Mouse (Mus musculus): Measurements from ENCODE around the gene Gm17349. TPM values are rescaled to one million over a fixed set of nuclear protein-coding genes. Genes with fewer than 3 reads are reported as not detected.
A peak's percentile ranks its signal among the peaks of the same experiment; 100 is the strongest.

Gene Gm17349
- total and polyA plus RNA-seq, 2 experiments from 2014 or later, result not detected

DNA sequence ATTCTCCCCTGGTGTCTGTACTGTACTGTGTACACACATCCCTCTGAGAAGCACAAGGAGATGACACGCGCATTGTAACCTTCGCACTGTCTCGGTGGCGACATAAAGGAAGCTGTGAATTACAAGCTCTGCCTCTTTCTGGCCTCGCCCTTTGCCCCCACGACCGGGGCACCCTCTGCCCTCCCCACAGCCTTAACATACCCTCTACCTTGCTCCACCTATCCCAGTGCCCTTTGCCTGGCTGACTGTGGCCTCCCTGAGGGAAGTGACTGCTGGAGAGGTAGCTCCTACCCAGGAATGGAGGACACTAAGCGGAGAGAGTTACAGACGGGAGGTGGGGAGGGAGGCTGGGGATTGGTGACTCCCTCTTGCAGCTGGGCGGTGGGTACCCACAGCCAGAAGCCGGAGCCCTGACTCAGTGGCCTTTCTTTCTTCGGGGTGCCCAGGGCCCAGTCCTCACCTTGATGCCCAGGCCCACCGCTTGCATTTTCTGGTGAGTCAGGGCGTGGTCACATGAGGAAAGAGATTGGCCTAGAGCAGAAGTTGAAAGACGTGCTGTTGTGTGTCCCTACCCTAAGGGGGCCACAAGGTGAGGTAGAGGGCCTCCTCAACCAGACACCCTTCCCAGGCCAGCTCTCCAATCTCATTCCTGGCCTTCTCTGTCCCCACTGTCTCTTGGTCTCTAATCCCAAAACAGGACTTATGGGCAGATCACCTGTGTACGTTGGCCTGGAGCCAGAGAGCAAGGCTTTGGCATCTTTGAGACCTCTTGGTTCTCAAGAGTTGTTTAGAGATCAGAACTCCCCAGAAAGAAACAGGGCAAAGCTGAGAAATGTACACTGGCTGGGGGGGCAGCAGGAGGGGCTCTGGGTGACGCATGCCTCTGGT, 4.8 kb downstream of the Gm17349 start:
- Histone ChIP-seq H3K9ac (replicated peaks; ENCODE audit: low read length, poor library complexity, severe bottlenecking) (no peak overlapping the region), H3K36me3 (ENCODE audit: insufficient read depth, low read length) (peaks cover 40% of the 10 kb centered on the region), H3K27ac (ENCODE audit: low read depth, low read length) (0 out of 2 replicates have a peak overlapping the region, but pooled peaks have one; percentile 96), H3K9me3 (ENCODE audit: low read length) (no peaks in the 10 kb centered on the region), H3K4me1 (ENCODE audit: insufficient read depth, low read length) (peaks cover 15% of the 10 kb centered on the region), H3K4me3 (ENCODE audit: low read depth, low read length) (no peak overlapping the region), H3K27me3 (ENCODE audit: insufficient read depth, low read length) (no peaks in the 10 kb centered on the region), H3K4me2 (ENCODE audit: low read depth, low read length, poor library complexity, severe bottlenecking) (no peak overlapping the region)
- no peak for ATAC-seq (ENCODE audit: low FRiP score)
- no peak for DNase-seq (ENCODE audit: low spot score)
- no peak for TF ChIP-seq CTCF (IDR thresholded peaks at IDR 0.05)
- 90% methylated on average over 18 of the region's 18 CpGs for WGBS

DNA sequence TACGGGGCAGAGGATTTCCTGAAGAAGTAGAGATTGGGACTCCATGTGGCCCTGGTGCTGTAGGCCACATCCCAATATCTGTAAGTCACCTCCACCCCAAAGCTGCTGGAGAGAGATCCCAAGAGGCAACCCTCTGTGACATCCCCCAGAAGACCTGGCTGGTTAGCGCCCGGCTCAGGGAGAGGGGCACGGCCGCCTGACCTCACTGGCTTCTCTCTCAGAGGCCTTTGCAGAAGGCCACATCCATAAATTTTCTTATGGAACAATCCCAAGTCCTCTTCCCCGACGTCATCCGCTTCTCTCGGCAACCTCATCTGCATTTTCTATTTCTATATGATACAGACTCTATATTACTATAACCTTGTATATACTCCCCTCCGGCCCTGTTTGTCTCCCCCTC, 5.6 kb downstream of the Gm17349 start:
- Histone ChIP-seq H3K36me3 (ENCODE audit: insufficient read depth, low read length) (peaks cover 45% of the 10 kb centered on the region), H3K9me3 (ENCODE audit: low read length) (no peaks in the 10 kb centered on the region), H3K27ac (ENCODE audit: low read depth, low read length) (no peak overlapping the region), H3K4me1 (ENCODE audit: insufficient read depth, low read length) (peaks cover 15% of the 10 kb centered on the region), H3K27me3 (ENCODE audit: insufficient read depth, low read length) (no peaks in the 10 kb centered on the region), H3K4me3 (ENCODE audit: low read depth, low read length) (no peak overlapping the region), H3K4me2 (ENCODE audit: low read depth, low read length, poor library complexity, severe bottlenecking) (no peak overlapping the region), H3K9ac (replicated peaks; ENCODE audit: low read length, poor library complexity, severe bottlenecking) (no peak overlapping the region)
- ATAC-seq (ENCODE audit: low FRiP score) (no peak), DNase-seq (ENCODE audit: low spot score) (no peak)
- WGBS, result 85% methylated on average over 10 of the region's 10 CpGs
- TF ChIP-seq CTCF (IDR thresholded peaks at IDR 0.05), result no peak

DNA sequence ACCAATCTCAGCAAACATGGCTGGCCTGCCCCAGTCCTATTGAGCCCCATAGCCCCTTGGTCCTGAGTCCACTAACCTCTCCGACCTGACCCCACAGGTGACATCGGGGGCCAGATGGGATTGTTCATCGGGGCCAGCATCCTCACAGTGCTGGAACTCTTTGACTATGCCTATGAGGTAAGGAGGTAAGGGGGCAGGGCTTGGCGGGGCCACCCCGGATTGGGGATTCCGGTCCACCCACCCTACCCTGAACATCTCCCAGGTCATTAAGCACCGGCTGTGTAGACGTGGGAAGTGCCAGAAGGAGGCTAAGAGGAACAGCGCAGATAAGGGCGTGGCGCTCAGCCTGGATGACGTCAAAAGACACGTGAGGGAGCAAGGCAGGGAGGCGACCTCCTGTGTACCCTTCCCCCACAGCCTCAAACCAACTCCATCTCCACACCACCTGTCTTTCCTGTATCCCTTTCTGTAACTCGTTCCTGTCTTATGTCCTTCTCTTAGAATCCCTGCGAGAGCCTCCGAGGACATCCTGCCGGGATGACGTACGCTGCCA, 6.7 kb downstream of the Gm17349 start:
- H3K9ac ChIP-seq (replicated peaks; ENCODE audit: low read length, poor library complexity, severe bottlenecking), result no peak overlapping the region
- H3K4me2 ChIP-seq (ENCODE audit: low read depth, low read length, poor library complexity, severe bottlenecking), result no peak overlapping the region
- H3K27ac ChIP-seq (ENCODE audit: low read depth, low read length), result no peak overlapping the region
- no peak overlapping the region for H3K4me3 ChIP-seq (ENCODE audit: low read depth, low read length)
- no peak for DNase-seq (ENCODE audit: low spot score)
- no peaks in the 10 kb centered on the region for H3K9me3 ChIP-seq (ENCODE audit: low read length)
- 40% methylated on average over 20 of the region's 20 CpGs for WGBS
- H3K4me1 ChIP-seq (ENCODE audit: insufficient read depth, low read length), result peaks cover 6% of the 10 kb centered on the region
- H3K27me3 ChIP-seq (ENCODE audit: insufficient read depth, low read length), result no peaks in the 10 kb centered on the region
- ATAC-seq (ENCODE audit: low FRiP score), result no peak
- H3K36me3 ChIP-seq (ENCODE audit: insufficient read depth, low read length), result peaks cover 42% of the 10 kb centered on the region
- no peak for TF ChIP-seq CTCF (IDR thresholded peaks at IDR 0.05)

DNA sequence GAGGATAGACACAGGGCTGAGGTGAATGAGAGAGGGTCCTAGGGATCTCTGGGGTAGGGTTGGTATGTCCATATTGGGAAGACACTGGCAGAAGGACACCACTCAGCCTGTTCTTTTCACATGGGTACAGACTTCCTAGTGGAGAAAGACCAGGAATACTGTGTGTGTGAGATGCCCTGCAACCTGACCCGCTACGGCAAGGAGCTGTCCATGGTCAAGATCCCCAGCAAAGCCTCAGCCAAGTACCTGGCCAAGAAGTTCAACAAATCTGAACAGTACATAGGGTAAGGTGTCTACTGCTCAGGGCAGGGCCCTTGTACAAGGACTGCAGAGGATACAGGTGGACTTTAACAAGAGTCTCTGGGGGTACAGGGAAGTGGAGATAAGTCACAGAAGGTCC, 8.0 kb downstream of the Gm17349 start:
- TF ChIP-seq CTCF (IDR thresholded peaks at IDR 0.05), result no peak
- no peaks in the 10 kb centered on the region for H3K27me3 ChIP-seq (ENCODE audit: insufficient read depth, low read length)
- H3K36me3 ChIP-seq (ENCODE audit: insufficient read depth, low read length), result peaks cover 49% of the 10 kb centered on the region
- H3K9me3 ChIP-seq (ENCODE audit: low read length), result no peaks in the 10 kb centered on the region
- H3K27ac ChIP-seq (ENCODE audit: low read depth, low read length), result no peak overlapping the region
- no peak overlapping the region for H3K4me2 ChIP-seq (ENCODE audit: low read depth, low read length, poor library complexity, severe bottlenecking)
- ATAC-seq (ENCODE audit: low FRiP score) (no peak), DNase-seq (ENCODE audit: low spot score) (no peak)
- no peak overlapping the region for H3K9ac ChIP-seq (replicated peaks; ENCODE audit: low read length, poor library complexity, severe bottlenecking)
- 54% methylated on average over 2 of the region's 2 CpGs for WGBS
- H3K4me1 ChIP-seq (ENCODE audit: insufficient read depth, low read length), result no peaks in the 10 kb centered on the region
- no peak overlapping the region for H3K4me3 ChIP-seq (ENCODE audit: low read depth, low read length)

DNA sequence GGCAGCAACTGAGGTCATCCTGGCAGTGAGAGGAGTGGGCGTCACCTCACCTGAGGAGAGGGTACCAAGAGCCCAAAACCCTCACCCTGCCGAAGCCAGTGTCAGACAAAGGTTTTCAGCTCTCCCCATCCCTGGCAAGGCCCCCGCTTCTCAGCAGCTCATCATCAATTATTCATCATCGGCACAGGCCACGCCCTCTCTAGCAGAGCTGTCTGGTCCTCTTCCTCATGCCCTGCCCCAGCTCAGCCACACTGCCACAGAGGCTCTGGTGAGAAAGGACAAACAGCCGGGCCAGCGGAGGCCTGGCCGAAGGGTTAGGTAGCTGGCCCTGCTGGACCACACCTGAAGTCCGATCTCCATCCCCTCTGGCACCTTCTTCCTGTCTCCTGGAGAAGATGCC, 13.3 kb downstream of the Gm17349 start:
- WGBS, result 50% methylated on average over 9 of the region's 9 CpGs
- ATAC-seq (ENCODE audit: low FRiP score), result no peak
- no peak overlapping the region for H3K4me2 ChIP-seq (ENCODE audit: low read depth, low read length, poor library complexity, severe bottlenecking)

DNA sequence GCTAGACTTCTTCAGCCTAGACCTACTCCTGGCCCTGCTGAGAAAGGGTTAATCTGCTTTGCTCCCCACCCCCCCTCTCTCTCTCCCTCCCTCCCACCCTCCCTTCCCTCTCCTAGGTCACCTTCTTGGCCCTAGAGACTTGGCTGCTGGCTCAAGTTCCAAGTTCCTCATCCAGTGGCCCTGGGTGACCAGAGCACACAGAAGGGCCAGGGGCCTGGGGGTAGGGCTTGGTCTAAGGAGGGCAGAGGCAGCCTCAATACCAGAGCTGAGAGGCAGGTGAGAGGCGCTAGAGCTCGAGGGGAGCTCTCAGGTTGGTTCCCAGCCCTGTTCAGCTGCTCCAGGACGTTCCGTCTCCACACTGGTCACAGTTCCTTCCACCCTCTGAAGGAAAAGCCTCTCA, 14.4 kb downstream of the Gm17349 start:
- no peak overlapping the region for H3K9ac ChIP-seq (replicated peaks; ENCODE audit: low read length, poor library complexity, severe bottlenecking)
- no peaks in the 10 kb centered on the region for H3K9me3 ChIP-seq (ENCODE audit: low read length)
- WGBS, result 35% methylated on average over 4 of the region's 4 CpGs
- H3K4me2 ChIP-seq (ENCODE audit: low read depth, low read length, poor library complexity, severe bottlenecking), result no peak overlapping the region
- H3K27ac ChIP-seq (ENCODE audit: low read depth, low read length), result no peak overlapping the region
- H3K4me1 ChIP-seq (ENCODE audit: insufficient read depth, low read length), result no peaks in the 10 kb centered on the region
- DNase-seq (ENCODE audit: low spot score) (no peak), ATAC-seq (ENCODE audit: low FRiP score) (no peak)
- H3K4me3 ChIP-seq (ENCODE audit: low read depth, low read length), result no peak overlapping the region
- H3K27me3 ChIP-seq (ENCODE audit: insufficient read depth, low read length), result no peaks in the 10 kb centered on the region
- H3K36me3 ChIP-seq (ENCODE audit: insufficient read depth, low read length), result peaks cover 19% of the 10 kb centered on the region
- TF ChIP-seq CTCF (IDR thresholded peaks at IDR 0.05), result no peak

More for the DNA sequence above, 13.3 kb downstream of the Gm17349 start:
- Histone ChIP-seq H3K4me1 (ENCODE audit: insufficient read depth, low read length) (no peaks in the 10 kb centered on the region), H3K9ac (replicated peaks; ENCODE audit: low read length, poor library complexity, severe bottlenecking) (no peak overlapping the region), H3K27ac (ENCODE audit: low read depth, low read length) (no peak overlapping the region), H3K27me3 (ENCODE audit: insufficient read depth, low read length) (no peaks in the 10 kb centered on the region), H3K36me3 (ENCODE audit: insufficient read depth, low read length) (peaks cover 29% of the 10 kb centered on the region), H3K9me3 (ENCODE audit: low read length) (no peaks in the 10 kb centered on the region), H3K4me3 (ENCODE audit: low read depth, low read length) (no peak overlapping the region)
- no peak for TF ChIP-seq CTCF (IDR thresholded peaks at IDR 0.05)
- no peak for DNase-seq (ENCODE audit: low spot score)

Data from midbrain, postnatal 0 days (tissue).